Mouse (Mus musculus): ENCODE results near the gene Cln3. TPM values are rescaled to one million over a fixed set of nuclear protein-coding genes. Genes with fewer than 3 reads are reported as not detected.

Cln3 gene
- polyA plus RNA-seq, 1 experiment from 2014 or later = 31.7 TPM

DNA sequence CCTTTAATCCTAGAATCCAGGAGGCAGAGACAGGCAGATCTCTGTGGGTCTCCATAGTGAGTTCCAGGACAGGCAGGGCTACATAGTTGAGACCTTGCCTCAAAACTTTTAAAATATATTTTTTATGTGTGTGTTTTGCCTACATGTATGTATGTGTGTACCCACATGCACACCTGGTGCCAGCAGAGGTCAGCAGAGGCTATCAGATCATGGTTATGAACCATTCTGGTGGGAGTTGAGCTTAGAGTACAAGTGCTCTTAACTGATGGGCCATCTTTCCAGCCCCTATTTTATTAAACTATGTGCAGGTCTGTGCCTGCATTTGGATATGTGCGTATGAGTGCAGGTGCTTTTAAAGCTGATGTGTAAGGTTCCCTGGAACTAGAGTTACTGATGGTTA lies 30.8 kb downstream of the Cln3 start:
- Histone ChIP-seq H3K4me3 (no peak overlapping the region), H3K36me3 (peaks cover 94% of the 10 kb centered on the region), H3K27ac (replicated peaks) (no peak overlapping the region), H3K27me3 (no peaks in the 10 kb centered on the region), H3K9me3 (no peaks in the 10 kb centered on the region), H3K9ac (replicated peaks) (no peak overlapping the region), H3K4me2 (replicated peaks) (no peak overlapping the region), H3K4me1 (no peaks in the 10 kb centered on the region)
- WGBS = 94% methylated on average over 1 of the region's 1 CpGs
- no peak for ATAC-seq (replicated peaks)

DNA sequence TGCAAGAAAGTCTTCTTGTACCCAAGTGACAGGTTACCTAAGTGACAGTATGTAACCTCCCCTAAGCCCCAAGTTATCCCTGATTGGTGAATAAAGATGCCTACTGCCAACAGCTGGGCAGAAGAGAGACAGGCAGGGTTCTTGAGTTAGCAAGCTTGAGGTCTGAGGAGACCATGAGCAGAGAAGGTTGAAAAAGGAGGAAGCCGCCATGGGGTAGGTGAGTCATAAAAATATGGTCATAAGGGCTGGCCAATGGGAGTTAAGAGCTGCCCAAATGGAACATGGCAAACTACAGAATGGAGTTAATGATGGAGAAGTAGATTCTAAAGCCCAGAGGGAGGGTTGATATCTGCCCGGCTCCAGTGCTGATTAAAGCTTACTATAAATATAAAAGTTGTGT lies 40.0 kb downstream of the Cln3 start:
- WGBS = 88% methylated on average over 2 of the region's 2 CpGs

DNA sequence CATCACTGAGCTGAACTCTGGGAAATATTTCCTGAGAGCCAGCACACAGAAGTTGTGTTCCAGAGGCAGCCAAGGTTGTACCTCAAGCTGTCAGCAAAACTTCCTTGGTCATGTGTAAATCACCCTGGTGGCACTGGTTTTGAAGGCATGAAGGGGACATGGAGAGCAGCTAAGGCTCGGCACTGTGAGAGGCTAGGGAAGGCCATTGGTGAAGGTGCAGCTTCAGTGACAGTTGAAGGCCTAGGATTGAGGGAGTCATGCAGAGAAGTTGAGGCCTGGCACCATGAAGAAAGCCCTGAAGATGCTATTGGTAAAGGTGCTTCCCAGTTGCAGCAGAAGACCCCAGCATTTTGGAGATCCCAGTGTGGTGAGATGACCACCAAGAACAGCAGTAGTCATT lies 44.0 kb downstream of the Cln3 start:
- H3K27ac ChIP-seq (replicated peaks) = no peak overlapping the region
- H3K4me1 ChIP-seq = no peaks in the 10 kb centered on the region
- no peak overlapping the region for H3K4me3 ChIP-seq
- no peak for ATAC-seq (replicated peaks)
- H3K9ac ChIP-seq (replicated peaks) = no peak overlapping the region
- H3K27me3 ChIP-seq = peaks cover 6% of the 10 kb centered on the region
- H3K36me3 ChIP-seq = peaks cover 19% of the 10 kb centered on the region
- no peak overlapping the region for H3K4me2 ChIP-seq (replicated peaks)
- no peaks in the 10 kb centered on the region for H3K9me3 ChIP-seq
- WGBS = 84% methylated on average over 1 of the region's 1 CpGs

More for the DNA sequence above, 40.0 kb downstream of the Cln3 start:
- Histone ChIP-seq H3K9ac (replicated peaks) (no peak overlapping the region), H3K27me3 (no peaks in the 10 kb centered on the region), H3K4me1 (no peaks in the 10 kb centered on the region), H3K9me3 (no peaks in the 10 kb centered on the region), H3K36me3 (peaks cover 58% of the 10 kb centered on the region), H3K4me3 (no peak overlapping the region), H3K4me2 (replicated peaks) (no peak overlapping the region), H3K27ac (replicated peaks) (no peak overlapping the region)
- no peak for ATAC-seq (replicated peaks)

DNA sequence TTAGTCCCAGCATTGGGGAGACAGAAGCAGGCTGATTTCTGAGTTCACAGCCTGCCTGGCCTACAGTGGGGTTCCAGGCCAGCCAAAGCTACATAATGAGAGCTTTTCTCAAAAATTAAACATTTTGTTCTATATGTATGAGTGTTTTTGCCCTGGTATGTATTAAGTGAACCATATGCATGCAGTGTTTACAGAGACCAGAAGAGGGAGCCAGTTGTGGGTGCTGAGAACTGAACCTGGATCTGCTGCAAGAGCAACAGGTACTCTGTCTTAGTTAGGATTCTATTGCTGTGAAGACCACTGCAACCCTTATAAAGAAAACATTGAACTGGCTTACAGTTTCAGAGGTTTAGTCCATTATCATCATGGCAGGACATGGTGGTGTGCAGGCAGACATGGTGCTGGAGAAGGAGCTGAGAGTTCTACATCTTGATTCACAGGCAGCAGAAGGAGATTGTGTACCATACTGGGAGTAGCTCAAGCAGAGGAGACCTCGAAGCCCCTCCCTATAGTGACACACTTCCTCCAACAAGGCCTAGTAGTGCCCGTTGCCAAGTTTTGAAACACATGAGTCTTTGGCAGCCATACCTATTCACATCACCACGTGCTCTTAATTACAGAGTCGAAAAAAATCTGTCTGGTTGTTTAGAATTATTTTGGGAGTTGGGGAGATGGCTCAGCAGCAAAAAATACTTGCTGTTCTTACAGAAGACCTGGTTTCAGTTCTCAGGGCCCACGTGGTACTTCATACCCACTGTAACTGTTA lies 47.6 kb downstream of the Cln3 start:
- 63% methylated on average over 5 of the region's 5 CpGs for WGBS
- H3K4me1 ChIP-seq = peaks cover 11% of the 10 kb centered on the region
- ATAC-seq (replicated peaks) = no peak
- no peaks in the 10 kb centered on the region for H3K36me3 ChIP-seq
- H3K27me3 ChIP-seq = peaks cover 8% of the 10 kb centered on the region
- no peak overlapping the region for H3K9ac ChIP-seq (replicated peaks)
- no peaks in the 10 kb centered on the region for H3K9me3 ChIP-seq
- H3K4me3 ChIP-seq = no peak overlapping the region
- H3K27ac ChIP-seq (replicated peaks) = no peak overlapping the region
- H3K4me2 ChIP-seq (replicated peaks) = no peak overlapping the region

DNA sequence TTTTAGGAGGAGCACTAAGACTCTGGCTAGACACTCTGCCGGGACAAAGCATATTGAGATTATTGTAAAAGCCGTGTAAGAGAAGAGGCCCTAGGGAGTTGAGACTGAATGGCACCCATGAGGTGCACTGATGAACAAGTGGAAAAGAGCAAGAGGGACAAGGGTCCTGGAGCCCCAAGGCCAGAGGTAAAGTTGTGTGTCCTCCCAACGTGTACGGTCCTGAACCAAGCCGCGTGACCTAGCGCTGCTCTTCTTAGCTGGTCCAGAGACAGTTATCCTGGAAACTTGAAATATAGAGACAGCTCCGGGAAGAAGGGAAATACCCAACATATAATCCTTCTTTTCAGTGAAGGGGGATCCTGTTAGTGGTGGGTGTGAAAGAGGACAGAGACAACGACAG lies 49.2 kb downstream of the Cln3 start:
- Histone ChIP-seq H3K27ac (replicated peaks) (no peak overlapping the region), H3K36me3 (no peaks in the 10 kb centered on the region), H3K4me1 (peaks cover 11% of the 10 kb centered on the region), H3K4me3 (peak overlapping the region; percentile 42), H3K9me3 (no peaks in the 10 kb centered on the region), H3K9ac (replicated peaks) (no peak overlapping the region; the same call in 1 of the 2 replicates), H3K4me2 (replicated peaks) (peak overlapping the region; percentile 82), H3K27me3 (peaks cover 8% of the 10 kb centered on the region)
- no peak for ATAC-seq (replicated peaks)
- WGBS = 46% methylated on average over 9 of the region's 9 CpGs

DNA sequence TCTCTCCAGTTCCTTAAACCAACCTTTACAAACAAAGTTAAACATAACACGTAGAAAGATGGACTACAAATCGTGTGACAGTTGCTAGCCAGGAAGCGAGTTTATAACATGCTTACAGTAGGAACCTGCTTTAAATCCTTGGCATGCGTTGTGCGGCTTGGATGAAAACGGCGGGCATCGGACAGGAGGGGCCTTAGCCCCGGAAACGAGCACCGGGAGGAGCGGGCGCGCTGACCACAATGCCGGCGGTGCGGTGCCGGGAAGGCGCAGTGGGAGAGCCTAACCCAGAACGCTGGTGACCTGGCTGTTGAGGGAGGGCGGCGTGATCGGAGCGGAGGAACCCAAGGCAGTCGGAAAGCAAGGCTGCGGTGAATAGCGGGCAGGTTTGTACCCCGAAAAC lies 49.9 kb downstream of the Cln3 start:
- WGBS = 2% methylated on average over 28 of the region's 28 CpGs

DNA sequence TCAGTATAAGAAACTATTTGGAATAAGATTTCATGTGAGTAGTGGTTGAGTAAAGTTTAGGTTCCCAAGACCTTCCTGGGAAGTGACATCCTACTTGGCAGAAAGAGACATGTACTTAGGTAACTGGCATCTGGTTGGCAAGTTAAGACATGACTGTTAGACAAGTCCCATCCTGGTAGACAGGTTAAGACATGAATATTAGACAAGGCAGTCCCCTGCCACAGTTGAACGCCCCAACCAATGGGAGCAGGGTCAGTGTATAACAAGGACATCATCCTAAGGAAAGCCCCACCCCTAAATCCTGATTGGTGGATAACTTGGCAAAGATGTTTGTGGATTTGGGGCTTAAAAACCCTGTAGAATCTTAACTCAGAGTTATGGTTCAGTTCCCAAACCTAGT lies 52.2 kb downstream of the Cln3 start:
- H3K4me3 ChIP-seq = no peak overlapping the region
- 82% methylated on average over 1 of the region's 1 CpGs for WGBS

More for the DNA sequence above, 49.9 kb downstream of the Cln3 start:
- H3K9ac ChIP-seq (replicated peaks) = peak overlapping the region; percentile 59
- H3K27ac ChIP-seq (replicated peaks) = no peak overlapping the region
- H3K27me3 ChIP-seq = peaks cover 8% of the 10 kb centered on the region
- H3K36me3 ChIP-seq = no peaks in the 10 kb centered on the region
- ATAC-seq (replicated peaks) = no peak
- H3K9me3 ChIP-seq = no peaks in the 10 kb centered on the region
- H3K4me2 ChIP-seq (replicated peaks) = peak overlapping the region; percentile 82
- H3K4me1 ChIP-seq = peaks cover 11% of the 10 kb centered on the region
- peak overlapping the region; percentile 42 for H3K4me3 ChIP-seq

DNA sequence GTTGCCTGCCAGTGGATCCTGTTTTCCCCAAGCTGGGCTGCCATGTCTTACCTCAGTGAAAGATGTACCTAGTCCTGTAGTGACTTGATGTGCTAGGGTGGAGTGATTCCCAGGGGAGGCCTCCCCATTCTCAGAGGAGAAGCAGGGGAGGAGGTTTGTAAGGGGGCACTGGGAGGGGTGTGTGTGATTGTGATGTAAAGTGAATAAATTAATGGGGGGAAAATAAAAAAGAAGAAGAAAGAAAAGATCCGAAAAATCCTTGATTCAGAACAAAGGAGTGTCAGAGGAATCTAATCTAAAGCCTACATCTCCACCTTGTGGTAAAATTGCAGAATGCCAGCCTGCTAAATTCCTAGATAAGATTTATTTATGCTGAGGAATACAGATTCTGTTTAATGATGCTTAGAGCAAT lies 57.4 kb downstream of the Cln3 start:
- 0% methylated on average over 1 of the region's 1 CpGs for WGBS
- Histone ChIP-seq H3K4me1 (peaks cover 5% of the 10 kb centered on the region), H3K4me2 (replicated peaks) (peak overlapping the region; percentile 24; the same call in 1 of the 2 replicates), H3K27me3 (no peaks in the 10 kb centered on the region), H3K27ac (replicated peaks) (peak overlapping the region; percentile 86), H3K36me3 (no peaks in the 10 kb centered on the region), H3K4me3 (no peak overlapping the region), H3K9me3 (no peaks in the 10 kb centered on the region), H3K9ac (replicated peaks) (peak overlapping the region; percentile 43)
- peak; percentile 69 for ATAC-seq (replicated peaks)

More for the DNA sequence above, 52.2 kb downstream of the Cln3 start:
- H3K4me2 ChIP-seq (replicated peaks) = no peak overlapping the region
- H3K27me3 ChIP-seq = peaks cover 8% of the 10 kb centered on the region
- H3K36me3 ChIP-seq = no peaks in the 10 kb centered on the region
- peaks cover 11% of the 10 kb centered on the region for H3K4me1 ChIP-seq
- ATAC-seq (replicated peaks) = no peak
- no peaks in the 10 kb centered on the region for H3K9me3 ChIP-seq
- H3K27ac ChIP-seq (replicated peaks) = no peak overlapping the region
- H3K9ac ChIP-seq (replicated peaks) = no peak overlapping the region

DNA sequence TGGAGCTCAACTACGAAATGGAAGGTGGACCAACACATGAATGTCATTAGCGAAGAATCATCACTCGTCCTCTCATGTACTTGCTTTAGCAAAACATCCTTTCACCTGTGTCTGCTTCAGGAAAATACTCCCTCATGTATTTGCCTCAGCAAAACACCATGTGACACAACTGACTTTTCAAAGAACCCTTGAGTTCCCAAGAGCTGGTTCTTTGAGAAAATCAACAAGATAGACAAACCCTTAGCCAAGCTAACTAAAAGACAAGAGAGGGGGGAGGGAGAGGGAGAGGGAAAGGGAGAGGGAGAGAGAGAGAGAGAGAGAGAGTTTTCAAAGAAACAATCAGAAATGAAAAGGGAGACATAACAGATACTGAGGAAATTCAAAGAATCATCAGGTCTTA lies 62.3 kb downstream of the Cln3 start:
- H3K4me2 ChIP-seq (replicated peaks) = no peak overlapping the region
- whole genome bisulfite sequencing = 81% methylated on average over 3 of the region's 3 CpGs
- no peaks in the 10 kb centered on the region for H3K27me3 ChIP-seq
- ATAC-seq (replicated peaks) = no peak
- H3K4me1 ChIP-seq = peaks cover 5% of the 10 kb centered on the region
- no peaks in the 10 kb centered on the region for H3K9me3 ChIP-seq
- H3K27ac ChIP-seq (replicated peaks) = no peak overlapping the region
- no peaks in the 10 kb centered on the region for H3K36me3 ChIP-seq
- no peak overlapping the region for H3K4me3 ChIP-seq
- no peak overlapping the region for H3K9ac ChIP-seq (replicated peaks)

Small RNA genes within 50 kb of the gene (microRNA-seq; reads per million reads assigned to microRNA genes)
- gene Mir7059 = not detected

Other genes with a start within 250 kb of the Cln3 start
- 0.67 and 1.1 TPM in 2 replicates for gene Lat, start 216.2 kb downstream of the Cln3 start, polyA plus RNA-seq (2015; fragmentation: Nextera tagmentation; extraction: Ambion mirVana)
- gene Spns1, start 208.4 kb downstream of the Cln3 start, polyA plus RNA-seq (2015; fragmentation: Nextera tagmentation; extraction: Ambion mirVana) = 72.9 and 75.8 TPM in 2 replicates
- 2.6 and 3.0 TPM in 2 replicates for gene Nfatc2ip, start 189.1 kb downstream of the Cln3 start, polyA plus RNA-seq (2015; fragmentation: Nextera tagmentation; extraction: Ambion mirVana)
- gene Cd19, start 170.9 kb downstream of the Cln3 start, polyA plus RNA-seq (2015; fragmentation: Nextera tagmentation; extraction: Ambion mirVana) = not detected in 2 replicates
- 23.6 and 26.9 TPM in 2 replicates for gene Rabep2, start 157.1 kb downstream of the Cln3 start, polyA plus RNA-seq (2015; fragmentation: Nextera tagmentation; extraction: Ambion mirVana)
- gene Atp2a1, start 122.7 kb downstream of the Cln3 start, polyA plus RNA-seq (2015; fragmentation: Nextera tagmentation; extraction: Ambion mirVana) = 0.20 and 0.37 TPM in 2 replicates
- gene Sh2b1, start 110.4 kb downstream of the Cln3 start, polyA plus RNA-seq (2015; fragmentation: Nextera tagmentation; extraction: Ambion mirVana) = 69.1 and 72.7 TPM in 2 replicates
- gene Tufm, start 98.5 kb downstream of the Cln3 start, polyA plus RNA-seq (2015; fragmentation: Nextera tagmentation; extraction: Ambion mirVana) = 127 and 130 TPM in 2 replicates
- 65.2 and 69.0 TPM in 2 replicates for gene Atxn2l, start 82.4 kb downstream of the Cln3 start, polyA plus RNA-seq (2015; fragmentation: Nextera tagmentation; extraction: Ambion mirVana)
- 196 TPM in 2 replicates for gene Eif3c, start 19.4 kb downstream of the Cln3 start, polyA plus RNA-seq (2015; fragmentation: Nextera tagmentation; extraction: Ambion mirVana)
- gene Apobr, start 875 bp downstream of the Cln3 start, polyA plus RNA-seq (2015; fragmentation: Nextera tagmentation; extraction: Ambion mirVana) = 0.25 and 0.32 TPM in 2 replicates
- gene Il27, start 9.1 kb upstream of the Cln3 start, polyA plus RNA-seq (2015; fragmentation: Nextera tagmentation; extraction: Ambion mirVana) = not detected in 2 replicates
- 4.9 and 5.9 TPM in 2 replicates for gene Nupr1, start 45.0 kb upstream of the Cln3 start, polyA plus RNA-seq (2015; fragmentation: Nextera tagmentation; extraction: Ambion mirVana)
- 54.7 and 55.4 TPM in 2 replicates for gene Sgf29, start 63.5 kb upstream of the Cln3 start, polyA plus RNA-seq (2015; fragmentation: Nextera tagmentation; extraction: Ambion mirVana)
- 2.8 TPM in 2 replicates for gene Sult1a1, start 90.6 kb upstream of the Cln3 start, polyA plus RNA-seq (2015; fragmentation: Nextera tagmentation; extraction: Ambion mirVana)
- 141 and 158 TPM in 2 replicates for gene Bola2, start 109.6 kb upstream of the Cln3 start, polyA plus RNA-seq (2015; fragmentation: Nextera tagmentation; extraction: Ambion mirVana)
- 17.5 and 18.0 TPM in 2 replicates for gene Slx1b, start 110.0 kb upstream of the Cln3 start, polyA plus RNA-seq (2015; fragmentation: Nextera tagmentation; extraction: Ambion mirVana)
- 99.8 and 108 TPM in 2 replicates for gene Coro1a, start 122.0 kb upstream of the Cln3 start, polyA plus RNA-seq (2015; fragmentation: Nextera tagmentation; extraction: Ambion mirVana)
- 101 and 102 TPM in 2 replicates for gene Mapk3, start 173.8 kb upstream of the Cln3 start, polyA plus RNA-seq (2015; fragmentation: Nextera tagmentation; extraction: Ambion mirVana)
- 1.5 and 1.7 TPM in 2 replicates for gene Gdpd3, start 180.5 kb upstream of the Cln3 start, polyA plus RNA-seq (2015; fragmentation: Nextera tagmentation; extraction: Ambion mirVana)
- 207 and 213 TPM in 2 replicates for gene Ypel3, start 191.1 kb upstream of the Cln3 start, polyA plus RNA-seq (2015; fragmentation: Nextera tagmentation; extraction: Ambion mirVana)
- gene Tbx6, start 195.7 kb upstream of the Cln3 start, polyA plus RNA-seq (2015; fragmentation: Nextera tagmentation; extraction: Ambion mirVana) = 0.41 and 0.65 TPM in 2 replicates
- 215 TPM in 2 replicates for gene Ppp4c, start 206.7 kb upstream of the Cln3 start, polyA plus RNA-seq (2015; fragmentation: Nextera tagmentation; extraction: Ambion mirVana)
- gene Fam57b, start 211.9 kb upstream of the Cln3 start, polyA plus RNA-seq (2015; fragmentation: Nextera tagmentation; extraction: Ambion mirVana) = 35.1 and 38.1 TPM in 2 replicates
- not detected in 2 replicates for gene 4930451I11Rik, start 245.8 kb upstream of the Cln3 start, polyA plus RNA-seq (2015; fragmentation: Nextera tagmentation; extraction: Ambion mirVana)

All from forebrain, embryonic 15.5 days (tissue).